Mouse (Mus musculus) erythroblast, adult 5-6 weeks (primary cell): ENCODE measurements around the gene Sstr4. TPM values are rescaled to one million over a fixed set of nuclear protein-coding genes. Genes with fewer than 3 reads are reported as not detected.

Source experiments
- ATAC-seq: replicated peaks from 2 replicates; pipeline ENCODE4 v1.8.0; 2016; ENCODE audit warnings: moderate number of reproducible peaks, mild to moderate bottlenecking, moderate TSS enrichment, inconsistent platforms; ENCODE audit not compliant: poor library complexity, low FRiP score, severe bottlenecking
- total RNA-seq, 2 experiments: library from RNA; stranded (forward) in 1 of 2; stranded (reverse) in 1 of 2; fragments of 150-400 nt in 1 of 2; fragments of 200-764, 138-1000 nt in 1 of 2; gene quantifications; 2 replicates each; pipeline versions ENCODE4 v1.2.3 to v1.2.4; 2015 to 2017; ENCODE audit warnings: low replicate concordance in 2 of 2

Gene Sstr4
- not detected in 2 replicates for total RNA-seq (2015; ENCODE audit: low replicate concordance)
- 0.77 TPM in 1 of 2 replicates, not detected in the other for total RNA-seq (2017; ENCODE audit: low replicate concordance)

GRCm38 (mm10) chr2:148395131-148396051 is at the start of gene Sstr4:
Gene Sstr4, plus strand, starts transcription at chr2:148395344.
- no peak for ATAC-seq

DNA sequence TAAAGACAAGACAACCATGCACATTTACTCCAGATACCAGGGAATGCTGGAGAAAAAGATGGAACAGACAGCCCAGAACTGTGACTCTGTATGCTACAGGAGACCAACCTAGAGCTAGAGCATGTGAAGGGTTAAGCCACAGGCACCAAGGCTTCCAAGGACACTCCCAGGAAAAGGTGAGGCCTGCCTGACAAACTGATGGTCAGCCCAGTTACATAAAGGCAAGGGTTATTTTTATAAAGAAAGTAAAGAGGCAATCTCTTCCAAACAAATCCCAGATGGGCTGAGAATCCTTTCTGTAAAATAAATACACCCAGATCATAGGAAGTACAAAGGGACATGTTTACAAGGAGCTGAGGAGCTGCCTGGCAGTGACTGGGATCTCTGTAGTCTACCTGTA is 49.8 kb upstream of the Sstr4 start:
- ATAC-seq = no peak

DNA sequence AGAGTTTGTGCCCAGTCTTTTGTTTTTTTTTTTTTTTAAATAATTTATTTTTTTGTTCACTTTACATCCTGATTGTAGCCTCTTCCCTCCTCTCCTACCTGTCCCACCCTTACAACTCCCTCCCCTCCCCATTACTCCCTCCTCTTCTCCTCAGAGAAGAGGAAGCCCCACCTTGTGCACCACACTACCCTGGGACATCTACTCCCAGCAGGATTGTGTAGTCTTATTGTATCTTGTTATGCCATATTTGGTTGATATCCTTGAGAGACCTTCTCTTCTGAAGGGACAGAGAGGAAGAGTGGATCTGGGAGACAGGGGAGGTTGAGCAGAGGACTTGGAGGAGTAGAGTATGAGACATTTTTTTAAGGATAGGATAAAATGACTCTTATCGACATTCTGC is 48.2 kb upstream of the Sstr4 start:
- ATAC-seq = no peak

GRCm38 (mm10) chr2:148349509-148350307 is 45.4 kb upstream of the Sstr4 start:
- ATAC-seq = no peak

GRCm38 (mm10) chr2:148350460-148350859 is 44.7 kb upstream of the Sstr4 start:
- no peak for ATAC-seq

- ATAC-seq = no peak
Measured at GRCm38 (mm10) chr2:148352655-148353054, 42.5 kb upstream of the Sstr4 start.

GRCm38 (mm10) chr2:148357145-148357544 is 38.0 kb upstream of the Sstr4 start:
- ATAC-seq = no peak

DNA sequence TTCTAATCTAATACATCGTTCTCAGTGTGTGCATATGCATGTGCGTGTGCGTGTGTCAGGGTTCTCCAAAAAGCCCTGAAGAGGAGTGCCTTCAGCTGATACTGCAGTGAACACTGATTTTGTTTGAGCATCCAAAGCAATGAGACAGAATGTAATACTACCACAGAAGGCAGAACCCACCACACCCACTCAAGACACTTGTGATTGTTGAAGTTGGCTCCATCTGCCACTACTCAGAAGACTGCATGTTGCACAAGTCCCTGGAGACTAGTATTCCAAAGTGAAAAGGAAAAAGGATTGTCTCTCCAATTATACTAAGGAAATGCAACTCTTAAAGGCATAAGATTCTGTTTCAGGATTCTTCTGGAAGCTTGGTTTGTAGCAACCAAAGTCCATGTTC is 30.6 kb upstream of the Sstr4 start:
- no peak for ATAC-seq

GRCm38 (mm10) chr2:148365227-148365626 is 29.9 kb upstream of the Sstr4 start:
- no peak for ATAC-seq

- no peak for ATAC-seq
Measured at GRCm38 (mm10) chr2:148371743-148372630, 23.2 kb upstream of the Sstr4 start.

DNA sequence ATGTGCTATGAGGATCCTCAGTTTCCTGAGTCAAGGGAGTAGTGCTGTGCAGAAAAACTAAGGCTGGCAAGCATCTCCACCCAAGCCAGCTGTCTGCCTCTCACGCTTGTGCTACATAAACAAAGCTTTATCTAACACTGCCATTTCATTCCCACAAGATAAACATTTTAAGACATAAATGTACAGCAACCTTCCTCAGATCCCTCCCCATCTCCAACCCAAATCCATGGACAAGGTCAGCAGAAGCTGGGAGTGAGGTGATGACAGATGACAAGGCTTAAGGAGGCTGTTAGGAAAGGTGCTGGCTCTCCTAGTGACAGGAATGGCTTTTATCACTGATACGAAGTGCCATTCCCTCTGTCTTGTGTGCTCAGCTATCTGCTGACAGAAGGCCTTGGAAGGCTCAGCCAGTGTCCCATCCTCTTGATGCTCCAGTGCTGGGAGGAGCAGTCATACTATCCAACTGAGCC is 21.5 kb upstream of the Sstr4 start:
- no peak for ATAC-seq

DNA sequence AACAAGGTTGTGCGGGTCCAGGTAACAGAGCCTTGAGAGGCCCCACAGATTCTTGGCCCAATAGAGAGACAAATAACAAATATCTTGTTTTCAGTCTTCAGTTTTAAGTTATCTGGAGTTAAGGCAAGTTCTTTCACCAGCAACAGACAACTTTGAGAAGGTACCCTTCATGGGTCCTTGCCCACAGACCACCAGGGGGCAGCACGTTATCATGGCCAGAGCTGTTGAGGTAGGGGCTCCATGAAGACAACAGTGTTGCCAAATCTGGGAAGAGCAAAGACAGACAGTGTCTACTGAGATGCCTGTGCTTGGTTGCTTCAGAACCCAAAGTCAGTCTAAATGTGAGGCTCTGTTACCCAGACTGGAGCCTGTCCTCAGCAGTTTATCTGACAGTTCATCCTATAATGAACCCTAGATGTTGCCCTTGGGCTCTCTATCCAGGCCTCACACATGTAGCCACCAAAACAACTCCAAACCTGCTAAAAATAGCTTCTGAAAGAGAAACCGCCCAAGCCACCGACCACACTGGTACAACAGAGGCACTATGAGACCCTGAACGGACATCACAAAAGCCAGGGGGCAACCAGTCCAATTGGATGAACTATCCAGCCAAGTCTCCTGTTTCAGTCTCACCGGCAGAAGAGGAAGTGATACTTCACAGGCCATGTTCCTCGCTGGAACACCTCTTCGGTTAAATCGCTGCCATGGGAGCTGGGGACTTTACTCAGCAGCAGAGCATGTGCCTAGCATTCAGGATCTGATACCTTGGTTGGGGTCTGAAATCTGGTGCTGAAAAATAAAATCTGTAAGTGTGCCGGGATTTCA is 19.6 kb upstream of the Sstr4 start:
- no peak for ATAC-seq

DNA sequence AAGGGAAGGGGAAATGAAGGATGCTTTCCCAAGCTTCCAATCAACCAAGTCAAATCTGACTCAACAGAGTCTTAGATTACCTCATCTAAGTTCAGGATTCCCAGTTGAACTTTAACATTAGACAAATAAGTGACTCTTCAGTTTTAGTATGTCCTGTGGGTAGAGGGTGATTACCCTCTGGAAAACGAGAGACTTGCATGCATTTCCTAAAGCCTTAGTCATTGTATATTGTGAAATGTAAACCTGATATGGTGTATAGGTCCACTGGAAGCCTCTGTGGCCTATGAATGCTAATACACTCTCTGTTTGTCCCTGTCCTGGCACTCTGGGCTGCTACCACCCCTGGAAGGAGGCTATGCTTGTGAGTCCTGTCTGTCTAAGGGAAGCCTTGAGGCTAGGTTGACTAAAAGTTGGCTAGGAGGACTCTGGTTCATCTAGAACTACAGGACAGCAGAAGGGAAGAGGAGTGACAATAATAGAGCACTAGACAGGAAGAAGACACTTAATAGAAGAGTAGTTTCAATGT is 16.3 kb upstream of the Sstr4 start:
- ATAC-seq = no peak

DNA sequence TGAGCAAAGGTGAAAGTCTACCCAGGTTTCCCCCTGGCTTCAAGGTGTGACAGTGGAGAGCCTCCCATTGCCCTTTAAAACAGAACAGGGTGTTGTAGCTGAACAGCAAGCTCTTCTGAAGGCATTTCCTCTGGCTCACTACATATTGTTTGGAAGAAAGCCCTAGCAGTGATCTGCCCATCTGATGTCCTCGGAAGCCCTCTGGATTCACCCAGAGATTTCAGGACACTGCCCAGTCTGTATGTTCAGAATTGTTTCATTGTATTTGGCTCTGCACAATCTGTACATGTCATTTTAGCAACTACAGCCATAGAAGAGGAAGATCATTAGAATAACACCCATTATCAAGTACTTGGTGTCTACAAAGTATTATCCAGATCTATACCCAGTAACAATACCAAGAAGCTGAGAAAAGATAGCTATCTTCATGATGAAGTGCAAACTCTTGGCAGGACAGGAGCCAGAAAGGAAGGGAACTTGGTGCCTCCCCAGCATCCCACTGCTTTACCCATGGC is 15.2 kb upstream of the Sstr4 start:
- no peak for ATAC-seq

GRCm38 (mm10) chr2:148381076-148381475 is 14.1 kb upstream of the Sstr4 start:
- ATAC-seq = no peak

DNA sequence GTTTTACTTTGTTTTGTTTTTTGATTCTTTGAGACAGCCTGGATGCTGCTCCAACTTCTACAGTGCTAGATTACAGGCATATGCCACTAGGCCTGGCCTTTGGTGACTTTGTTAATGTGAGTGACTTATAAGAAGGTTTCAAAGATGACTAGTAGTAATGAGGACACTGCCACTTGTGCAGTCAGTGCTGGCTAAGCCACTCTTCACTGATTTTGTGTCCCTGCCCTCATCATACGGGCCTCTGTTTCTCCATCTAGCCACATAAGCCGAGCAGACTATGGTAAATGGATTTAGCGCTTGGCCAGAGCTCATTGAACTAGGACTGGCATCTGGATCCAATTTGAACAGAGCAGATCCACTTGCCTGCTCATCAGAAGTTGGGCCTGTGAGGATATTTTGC is 8.7 kb upstream of the Sstr4 start:
- no peak for ATAC-seq

DNA sequence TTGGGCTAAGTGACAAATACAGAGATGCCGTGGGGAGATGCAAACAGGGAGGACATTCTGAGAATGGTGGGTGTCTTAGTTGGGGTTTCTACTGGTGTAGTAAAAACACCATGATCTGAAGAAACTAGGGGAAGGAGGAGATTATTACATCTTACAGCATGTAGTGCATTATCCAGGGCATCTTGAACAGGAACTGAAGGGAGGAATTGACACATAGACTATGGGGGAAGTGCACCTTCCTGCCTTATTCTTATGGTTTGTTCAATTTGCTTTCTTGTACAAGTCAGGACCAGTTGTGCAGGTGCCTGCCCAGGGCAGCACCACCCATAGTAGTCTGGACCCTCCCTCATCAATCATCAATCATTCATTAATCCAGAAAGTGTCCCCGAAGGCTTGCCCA is 8.2 kb upstream of the Sstr4 start:
- no peak for ATAC-seq
